Mouse (Mus musculus) cortical plate, adult 2 months (tissue): ENCODE measurements at regions not wholly inside any gene's neighbourhood (a gene's known extent, or its start where the extent isn't known, plus 50 kb on each side); places are given as distances from the start of the nearest gene placed in this dataset.

Source experiments
- CTCF ChIP-seq: fragments of 200-500 bp; IDR thresholded peaks from 2 replicates; pipeline ENCODE4 v1.5.1; 2011; ENCODE audit warnings: mild to moderate bottlenecking, control low read depth, low read length; ENCODE audit not compliant: insufficient read depth; ENCODE audit errors: extremely low read depth
- POLR2A ChIP-seq: fragments of 200-500 bp; IDR thresholded peaks from 2 replicates; pipeline ENCODE4 v1.6.1; 2011; ENCODE audit warnings: mild to moderate bottlenecking, low read length, control low read depth; ENCODE audit not compliant: insufficient read depth; ENCODE audit errors: extremely low read depth

DNA sequence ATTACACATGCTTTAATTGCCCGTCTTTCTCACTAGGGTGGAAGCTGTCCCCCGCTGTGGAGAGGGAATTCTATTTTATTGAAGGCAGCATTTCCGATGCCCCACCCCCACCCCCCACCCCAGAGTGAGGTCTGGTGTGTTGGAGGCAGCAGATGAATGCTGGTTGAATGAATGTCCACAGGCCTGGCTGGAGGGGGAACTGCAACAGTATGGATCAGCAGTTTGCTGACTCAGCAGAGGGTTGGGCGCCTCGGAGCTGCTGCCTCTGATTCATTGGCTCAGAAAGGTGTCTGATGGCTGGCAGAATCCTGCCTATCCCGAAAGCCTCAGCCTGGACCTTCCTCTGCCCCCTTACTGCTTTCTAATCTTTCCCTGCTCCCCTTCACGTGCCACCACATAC is 200.6 kb upstream of the Gjb5 start:
- TF ChIP-seq POLR2A (no peak), CTCF (no peak)
